Mouse (Mus musculus): Measurements from ENCODE around the gene Flot2. TPM values are rescaled to one million over a fixed set of nuclear protein-coding genes. Genes with fewer than 3 reads are reported as not detected.
A peak's percentile ranks its signal among the peaks of the same experiment; 100 is the strongest.

The Flot2 gene
- polyA plus RNA-seq, 1 experiment from 2014 or later: 25.9 TPM

DNA sequence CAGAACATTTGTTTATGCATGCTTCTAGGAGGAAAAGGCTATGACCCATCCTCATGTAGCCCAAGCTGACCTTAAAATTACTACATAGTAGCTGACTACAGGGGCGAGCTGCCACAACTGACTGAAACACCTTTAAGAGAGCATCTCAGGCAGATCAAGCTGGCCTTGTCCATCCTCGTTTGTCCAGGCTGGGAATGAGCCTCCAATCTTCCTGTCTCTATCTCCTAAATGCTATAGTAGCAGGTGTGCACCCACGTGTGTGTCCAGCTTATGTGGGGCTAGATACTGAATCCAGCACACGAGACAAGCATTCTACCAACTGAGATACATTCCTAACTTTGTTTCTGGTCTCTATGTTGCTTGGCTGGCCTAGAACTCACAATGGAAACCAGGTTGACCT is 36.9 kb downstream of the Flot2 start:
- H3K36me3 ChIP-seq (replicated peaks; ENCODE audit: insufficient read depth, low read length): peaks cover 48% of the 10 kb centered on the region
- H3K4me3 ChIP-seq (ENCODE audit: low read depth, low read length): peak overlapping the region; percentile 68
- H3K4me2 ChIP-seq (ENCODE audit: low read depth, low read length): peak overlapping the region; percentile 76
- H3K27ac ChIP-seq (ENCODE audit: low read depth): peak overlapping the region; percentile 97
- DNase-seq (no peak), ATAC-seq (no peak)
- H3K9me3 ChIP-seq (ENCODE audit: low read length): no peaks in the 10 kb centered on the region
- H3K4me1 ChIP-seq (ENCODE audit: insufficient read depth): peaks cover 19% of the 10 kb centered on the region
- no peaks in the 10 kb centered on the region for H3K27me3 ChIP-seq (ENCODE audit: insufficient read depth, low read length)
- 60% methylated on average over 4 of the region's 4 CpGs for WGBS (ENCODE audit: insufficient replicate concordance)
- peak overlapping the region; percentile 83; the same call in 1 of the 2 replicates for H3K9ac ChIP-seq (replicated peaks)
- TF ChIP-seq CTCF (IDR thresholded peaks at IDR 0.05; ENCODE audit: low read depth) (no peak), EP300 (IDR thresholded peaks at IDR 0.05; ENCODE audit: low read depth) (0 out of 2 replicates have a peak, but pooled peaks have one; percentile 23)

DNA sequence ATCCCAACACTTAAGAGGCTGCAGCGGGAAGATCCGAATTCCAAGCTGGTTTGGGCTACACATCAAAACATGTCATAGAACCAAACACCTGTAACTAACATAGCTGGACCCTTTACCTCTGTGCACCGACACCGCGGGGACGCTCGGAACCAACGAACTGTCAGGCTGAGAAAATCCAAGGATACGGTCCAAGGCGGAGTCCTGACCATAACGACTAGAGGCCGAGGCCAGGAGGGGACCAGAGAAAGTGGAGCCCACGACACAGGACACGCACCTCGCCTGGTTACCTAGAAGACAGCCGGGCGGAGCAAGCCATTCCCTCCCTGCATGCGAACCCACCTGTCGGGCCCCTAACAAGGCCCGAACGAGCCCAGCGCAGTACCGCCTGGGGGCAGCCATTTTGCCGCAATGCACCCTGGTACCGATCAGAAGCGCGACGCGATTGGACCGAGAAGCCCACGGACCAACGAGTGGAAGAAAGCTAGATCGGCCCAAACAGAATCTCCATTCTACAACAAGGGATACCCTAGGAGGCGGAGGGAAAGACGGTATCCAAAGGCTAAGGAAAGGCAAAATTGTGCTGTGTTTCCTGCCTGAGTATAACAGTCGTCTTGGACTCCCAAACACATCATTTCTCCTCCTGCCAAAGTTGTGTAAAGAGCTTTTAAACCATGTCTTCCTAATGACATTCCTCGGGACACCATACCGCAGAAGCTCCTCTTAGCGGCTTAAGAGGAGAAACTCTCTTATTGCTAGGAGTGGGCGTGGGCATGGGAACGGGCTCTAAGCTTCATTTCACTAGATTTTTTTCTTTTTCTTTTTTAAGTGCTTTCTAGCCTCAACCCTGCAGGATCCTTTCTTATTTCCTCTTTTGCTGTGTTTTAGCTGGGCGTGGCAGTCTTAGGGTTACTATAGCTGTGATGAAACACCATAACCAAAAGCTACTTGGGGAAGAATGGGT is 42.5 kb downstream of the Flot2 start, which contains the start of gene Eral1:
TSS of gene Eral1 (minus strand) at position 423 of the 961 bp plus-strand sequence.
- H3K27me3 ChIP-seq (ENCODE audit: insufficient read depth, low read length): no peaks in the 10 kb centered on the region
- peak; percentile 96 for ATAC-seq
- H3K9me3 ChIP-seq (ENCODE audit: low read length): no peaks in the 10 kb centered on the region
- peak within 1 kb of the TSS; percentile 83 for H3K4me3 ChIP-seq (ENCODE audit: low read depth, low read length)
- WGBS (ENCODE audit: insufficient replicate concordance): 1% methylated on average over 42 of the region's 42 CpGs
- H3K4me2 ChIP-seq (ENCODE audit: low read depth, low read length): peak within 1 kb of the TSS; percentile 82
- H3K9ac ChIP-seq (replicated peaks): peak within 1 kb of the TSS; percentile 86
- H3K27ac ChIP-seq (ENCODE audit: low read depth): peak within 1 kb of the TSS; percentile 63
- peaks cover 18% of the 10 kb centered on the region for H3K4me1 ChIP-seq (ENCODE audit: insufficient read depth)
- TF ChIP-seq CTCF (IDR thresholded peaks at IDR 0.05; ENCODE audit: low read depth) (peak; percentile 17; the same call in 1 of the 2 replicates), EP300 (IDR thresholded peaks at IDR 0.05; ENCODE audit: low read depth) (0 out of 2 replicates have a peak, but pooled peaks have one; percentile 25)
- peak; percentile 86 for DNase-seq
- peaks cover 17% of the 10 kb centered on the region for H3K36me3 ChIP-seq (replicated peaks; ENCODE audit: insufficient read depth, low read length)

DNA sequence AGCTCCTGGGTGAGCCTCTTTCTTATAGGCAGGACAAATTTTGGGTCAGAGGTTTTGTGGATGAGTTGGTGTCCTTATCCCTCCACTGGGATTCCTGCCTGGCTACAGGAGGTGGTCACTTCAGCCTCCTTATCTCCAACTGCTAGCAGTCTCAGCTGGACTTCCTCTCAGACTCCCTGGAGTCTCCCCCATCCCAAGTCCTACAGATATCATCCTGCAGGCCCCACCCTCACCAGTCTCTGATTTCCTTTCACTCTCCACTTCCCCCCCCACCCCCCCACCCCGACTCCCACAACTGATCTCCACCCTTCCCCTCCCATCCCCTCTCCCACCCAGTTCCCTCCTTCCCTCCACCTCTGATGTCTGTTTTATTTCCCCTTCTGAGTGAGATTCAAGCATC is 45.9 kb downstream of the Flot2 start:
- Histone ChIP-seq H3K27ac (ENCODE audit: low read depth) (no peak overlapping the region), H3K4me3 (ENCODE audit: low read depth, low read length) (no peak overlapping the region), H3K9ac (replicated peaks) (no peak overlapping the region), H3K9me3 (ENCODE audit: low read length) (no peaks in the 10 kb centered on the region), H3K27me3 (ENCODE audit: insufficient read depth, low read length) (no peaks in the 10 kb centered on the region), H3K4me1 (ENCODE audit: insufficient read depth) (peaks cover 18% of the 10 kb centered on the region), H3K4me2 (ENCODE audit: low read depth, low read length) (no peak overlapping the region), H3K36me3 (replicated peaks; ENCODE audit: insufficient read depth, low read length) (no peaks in the 10 kb centered on the region)
- 15% methylated on average over 1 of the region's 1 CpGs for WGBS (ENCODE audit: insufficient replicate concordance)
- ATAC-seq (no peak), DNase-seq (no peak)
- TF ChIP-seq CTCF (IDR thresholded peaks at IDR 0.05; ENCODE audit: low read depth) (no peak), EP300 (IDR thresholded peaks at IDR 0.05; ENCODE audit: low read depth) (no peak)

DNA sequence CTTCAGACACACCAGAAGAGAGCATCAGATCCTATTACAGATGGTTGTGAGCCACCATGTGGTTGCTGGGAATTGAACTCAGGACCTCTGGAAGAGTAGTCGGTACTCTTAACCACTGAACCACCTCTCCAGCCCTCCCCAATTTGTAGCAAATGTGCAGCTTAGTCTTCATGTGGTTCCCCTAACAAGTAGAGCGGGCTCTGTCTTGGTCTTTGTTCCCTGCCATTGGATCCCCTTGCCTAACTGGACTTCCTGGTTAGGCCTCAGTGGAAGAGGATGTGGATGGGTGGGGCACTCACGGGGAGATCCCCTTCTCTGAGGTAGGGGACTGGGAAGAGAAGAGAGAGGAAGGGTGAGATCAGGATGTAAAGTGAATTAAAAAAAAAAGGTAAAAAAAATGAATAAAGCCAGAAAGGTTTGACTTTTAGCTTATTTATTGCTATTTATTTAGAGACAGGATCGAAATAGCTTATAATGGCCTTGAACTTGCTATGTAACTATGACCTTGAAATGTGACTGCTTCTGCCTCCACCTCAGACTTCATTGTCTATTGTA is 49.3 kb downstream of the Flot2 start:
- TF ChIP-seq EP300 (IDR thresholded peaks at IDR 0.05; ENCODE audit: low read depth) (no peak), CTCF (IDR thresholded peaks at IDR 0.05; ENCODE audit: low read depth) (no peak)
- ATAC-seq (no peak), DNase-seq (no peak)
- WGBS (ENCODE audit: insufficient replicate concordance): 62% methylated on average over 4 of the region's 4 CpGs
- H3K9ac ChIP-seq (replicated peaks): no peak overlapping the region
- no peak overlapping the region for H3K27ac ChIP-seq (ENCODE audit: low read depth)
- no peaks in the 10 kb centered on the region for H3K36me3 ChIP-seq (replicated peaks; ENCODE audit: insufficient read depth, low read length)
- H3K4me1 ChIP-seq (ENCODE audit: insufficient read depth): no peaks in the 10 kb centered on the region
- no peak overlapping the region for H3K4me3 ChIP-seq (ENCODE audit: low read depth, low read length)
- H3K4me2 ChIP-seq (ENCODE audit: low read depth, low read length): no peak overlapping the region
- no peaks in the 10 kb centered on the region for H3K9me3 ChIP-seq (ENCODE audit: low read length)
- H3K27me3 ChIP-seq (ENCODE audit: insufficient read depth, low read length): no peaks in the 10 kb centered on the region

DNA sequence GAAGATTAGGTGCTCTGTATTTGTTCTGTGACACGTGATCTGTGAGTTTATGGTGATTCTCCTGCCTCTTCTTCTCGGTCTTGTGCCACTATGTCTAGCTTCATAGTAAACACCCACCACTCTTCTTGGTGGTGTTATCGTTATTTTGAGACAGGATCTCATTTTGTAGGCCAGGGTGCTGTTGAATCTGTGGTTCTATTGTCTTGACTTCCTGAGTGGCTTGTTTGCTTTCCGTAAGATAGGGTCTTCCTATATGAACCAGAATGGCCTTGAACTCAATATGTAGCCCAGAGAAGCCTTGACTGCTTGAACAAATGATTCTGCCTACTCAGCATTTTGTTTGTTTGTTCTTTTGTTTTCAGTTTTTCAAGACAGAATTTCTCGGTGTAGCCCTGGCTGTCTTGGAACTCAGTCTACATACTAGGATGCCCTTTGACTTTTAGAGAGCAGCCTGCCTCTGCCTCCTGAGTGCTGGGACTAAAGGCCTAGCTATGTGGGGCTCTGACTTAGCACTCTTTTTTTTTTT is 50.1 kb downstream of the Flot2 start:
- DNase-seq (no peak), ATAC-seq (peak; percentile 56)
- no peaks in the 10 kb centered on the region for H3K36me3 ChIP-seq (replicated peaks; ENCODE audit: insufficient read depth, low read length)
- no peaks in the 10 kb centered on the region for H3K9me3 ChIP-seq (ENCODE audit: low read length)
- no peaks in the 10 kb centered on the region for H3K4me1 ChIP-seq (ENCODE audit: insufficient read depth)
- no peak overlapping the region for H3K4me2 ChIP-seq (ENCODE audit: low read depth, low read length)
- TF ChIP-seq EP300 (IDR thresholded peaks at IDR 0.05; ENCODE audit: low read depth): peak; percentile 43; the same call in 1 of the 2 replicates
- no peak for TF ChIP-seq CTCF (IDR thresholded peaks at IDR 0.05; ENCODE audit: low read depth)
- H3K27me3 ChIP-seq (ENCODE audit: insufficient read depth, low read length): no peaks in the 10 kb centered on the region
- H3K27ac ChIP-seq (ENCODE audit: low read depth): no peak overlapping the region
- WGBS (ENCODE audit: insufficient replicate concordance): 58% methylated on average over 5 of the region's 5 CpGs
- no peak overlapping the region for H3K9ac ChIP-seq (replicated peaks)
- H3K4me3 ChIP-seq (ENCODE audit: low read depth, low read length): no peak overlapping the region

DNA sequence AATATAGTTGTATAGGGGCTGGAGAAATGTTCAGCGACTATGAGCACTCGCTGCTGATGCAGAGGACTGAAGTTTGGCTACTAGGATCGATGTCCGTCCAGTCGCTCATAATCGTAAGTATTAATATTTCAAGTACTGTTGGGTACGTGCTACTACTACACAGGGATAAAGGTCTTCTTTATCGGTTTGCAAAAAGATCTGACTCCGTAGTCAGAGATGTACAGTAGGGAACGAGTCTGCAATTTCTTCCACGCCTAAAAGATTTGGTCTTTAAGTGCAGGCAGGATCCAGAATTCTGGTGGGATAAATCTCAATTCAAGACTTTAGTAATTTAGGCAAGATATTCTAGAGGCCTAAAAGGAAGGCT is 56.4 kb downstream of the Flot2 start:
- Histone ChIP-seq H3K36me3 (replicated peaks; ENCODE audit: insufficient read depth, low read length) (0 out of 2 replicates have a peak, but pooled peaks cover 2% of the 10 kb centered on the region), H3K27me3 (ENCODE audit: insufficient read depth, low read length) (no peaks in the 10 kb centered on the region), H3K9me3 (ENCODE audit: low read length) (no peaks in the 10 kb centered on the region), H3K27ac (ENCODE audit: low read depth) (peak overlapping the region; percentile 84; the same call in 1 of the 2 replicates), H3K9ac (replicated peaks) (peak overlapping the region; percentile 76), H3K4me3 (ENCODE audit: low read depth, low read length) (peak overlapping the region; percentile 80), H3K4me1 (ENCODE audit: insufficient read depth) (peaks cover 22% of the 10 kb centered on the region), H3K4me2 (ENCODE audit: low read depth, low read length) (peak overlapping the region; percentile 92)
- 45% methylated on average over 11 of the region's 11 CpGs for WGBS (ENCODE audit: insufficient replicate concordance)
- DNase-seq (no peak), ATAC-seq (peak; percentile 7; the same call in 1 of the 2 replicates)
- TF ChIP-seq CTCF (IDR thresholded peaks at IDR 0.05; ENCODE audit: low read depth): no peak
- TF ChIP-seq EP300 (IDR thresholded peaks at IDR 0.05; ENCODE audit: low read depth): no peak

All from liver, postnatal 0 days (tissue).